Mouse (Mus musculus) hindbrain, postnatal 0 days (tissue): ENCODE measurements around the gene Ino80. TPM values are rescaled to one million over a fixed set of nuclear protein-coding genes. Genes with fewer than 3 reads are reported as not detected.

ENCODE experiments used
- ATAC-seq: fragments of 200-750 bp; cut with Nextera tagmentation; 2 replicates; pipeline ENCODE4 v1.8.0; 2017; ENCODE audit warnings: mild to moderate bottlenecking, moderate TSS enrichment, moderate library complexity
- DNase-seq: peaks from one replicate; pipeline ENCODE4 v3.0.0-alpha.2; 2015; ENCODE audit warnings: low spot score
- H3K27ac ChIP-seq: fragments of 300-500 bp; sonication (generic); 2 replicates; pipeline ENCODE4 v1.5.1; 2014; ENCODE audit warnings: mild to moderate bottlenecking
- H3K27me3 ChIP-seq: fragments of 300-500 bp; sonication (generic); 2 replicates; pipeline ENCODE4 v1.6.1; 2014; ENCODE audit warnings: low read length, mixed read lengths; ENCODE audit not compliant: insufficient read depth
- H3K36me3 ChIP-seq: fragments of 300-500 bp; sonication (generic); 2 replicates; pipeline ENCODE4 v1.6.1; 2014; ENCODE audit warnings: low read length, mixed read lengths; ENCODE audit not compliant: insufficient read depth
- H3K4me1 ChIP-seq: fragments of 300-500 bp; sonication (generic); 2 replicates; pipeline ENCODE4 v1.6.1; 2014; ENCODE audit warnings: antibody characterized with exemption, low read length, mixed read lengths; ENCODE audit not compliant: insufficient read depth
- H3K4me2 ChIP-seq: fragments of 300-500 bp; sonication (generic); 2 replicates; pipeline ENCODE4 v1.6.1; 2014; ENCODE audit warnings: low read depth, mild to moderate bottlenecking, low read length, moderate library complexity, mixed read lengths
- H3K4me3 ChIP-seq: fragments of 300-500 bp; sonication (generic); 2 replicates; pipeline ENCODE4 v1.5.1; 2014; ENCODE audit warnings: low read length
- H3K9ac ChIP-seq: fragments of 300-500 bp; sonication (generic); replicated peaks from 2 replicates; pipeline ENCODE4 v1.6.1; 2014; ENCODE audit warnings: mild to moderate bottlenecking, low read length, moderate library complexity, mixed read lengths
- H3K9me3 ChIP-seq: fragments of 300-500 bp; sonication (generic); 2 replicates; pipeline ENCODE4 v1.6.1; 2016; ENCODE audit warnings: low read length, mixed read lengths
- CTCF ChIP-seq: IDR thresholded peaks from 2 replicates; pipeline ENCODE4 v1.5.1; 2016; ENCODE audit warnings: antibody characterized with exemption, control low read depth, low read depth
- WGBS: fragments of 180-500 bp; shearing (Covaris S2); extraction: QIAGEN DNeasy Blood & Tissue Kit; methylation state at CpG from one replicate; pipeline ENCODE4 v1.1.7; 2014; 5-methylcytosine and 5-hydroxymethylcytosine counted together
- polyA plus RNA-seq: library from polyadenylated mRNA; unstranded; fragments of >200 nt; fragmentation: Nextera tagmentation; extraction: Ambion mirVana; gene quantifications from 2 replicates; pipeline ENCODE4 v1.2.1, GENCODE M21; 2015
- total RNA-seq: library from RNA; depleted of rRNA; stranded (reverse); fragments of >200 nt; gene quantifications from 2 replicates; pipeline ENCODE4 v1.2.3, GENCODE M21; 2014; rRNA removed

Ino80 gene
- total and polyA plus RNA-seq, 2 experiments from 2014 or later = 2.3 to 13.4 TPM

- no peak for TF ChIP-seq CTCF
- Histone ChIP-seq H3K4me2 (peak overlapping the region; percentile 98), H3K27me3 (peaks cover 36% of the 10 kb centered on the region), H3K36me3 (no peaks in the 10 kb centered on the region), H3K27ac (no peak overlapping the region), H3K9ac (no peak overlapping the region), H3K4me3 (peak overlapping the region; percentile 55), H3K9me3 (no peaks in the 10 kb centered on the region), H3K4me1 (peaks cover 21% of the 10 kb centered on the region)
- DNase-seq (no peak), ATAC-seq (no peak)
- 17% methylated on average over 11 of the region's 11 CpGs for WGBS
These were observed 149.5 kb downstream of the Ino80 start for GRCm38 (mm10) chr2:119327942-119328526.

- ATAC-seq = peak; percentile 30
- peak overlapping the region; percentile 46 for H3K9ac ChIP-seq
- DNase-seq = peak; percentile 77
These were observed 150.4 kb downstream of the Ino80 start for GRCm38 (mm10) chr2:119327102-119327480.

GRCm38 (mm10) chr2:119326161-119327101, 151.1 kb downstream of the Ino80 start:
- Histone ChIP-seq H3K4me3 (peak overlapping the region; percentile 55), H3K36me3 (no peaks in the 10 kb centered on the region), H3K4me1 (peaks cover 32% of the 10 kb centered on the region), H3K27me3 (peaks cover 37% of the 10 kb centered on the region), H3K9me3 (no peaks in the 10 kb centered on the region), H3K27ac (no peak overlapping the region), H3K4me2 (peak overlapping the region; percentile 98), H3K9ac (peak overlapping the region; percentile 46)
- whole genome bisulfite sequencing = under 1% methylated on average over 57 of the region's 61 CpGs
- peak; percentile 30 for ATAC-seq
- DNase-seq = no peak
- TF ChIP-seq CTCF = no peak

More at GRCm38 (mm10) chr2:119327102-119327480, 150.4 kb downstream of the Ino80 start:
- WGBS = under 1% methylated on average over 30 of the region's 30 CpGs
- Histone ChIP-seq H3K4me1 (peaks cover 28% of the 10 kb centered on the region), H3K4me3 (peak overlapping the region; percentile 55), H3K9me3 (no peaks in the 10 kb centered on the region), H3K27ac (peak overlapping the region; percentile 11; the same call in 1 of the 2 replicates), H3K36me3 (no peaks in the 10 kb centered on the region), H3K27me3 (peaks cover 36% of the 10 kb centered on the region), H3K4me2 (peak overlapping the region; percentile 98)
- TF ChIP-seq CTCF = peak; percentile 64

- WGBS = under 1% methylated on average over 33 of the region's 33 CpGs
- Histone ChIP-seq H3K36me3 (no peaks in the 10 kb centered on the region), H3K4me2 (peak within 1 kb of the TSS; percentile 98), H3K27me3 (peaks cover 39% of the 10 kb centered on the region), H3K27ac (no peak within 1 kb of the TSS), H3K4me1 (peaks cover 32% of the 10 kb centered on the region), H3K4me3 (peak within 1 kb of the TSS; percentile 55), H3K9me3 (no peaks in the 10 kb centered on the region), H3K9ac (peak within 1 kb of the TSS; percentile 46)
- ATAC-seq = no peak
- DNase-seq = peak; percentile 47
- no peak for TF ChIP-seq CTCF
These were observed 151.8 kb downstream of the Ino80 start, which contains the start of gene Dll4 for GRCm38 (mm10) chr2:119325568-119326143. Gene Dll4, plus strand, starts transcription at chr2:119325784.

GRCm38 (mm10) chr2:119324576-119325318, 152.7 kb downstream of the Ino80 start:
- Histone ChIP-seq H3K36me3 (no peaks in the 10 kb centered on the region), H3K9ac (no peak overlapping the region), H3K4me3 (peak overlapping the region; percentile 55), H3K27ac (no peak overlapping the region), H3K4me1 (peaks cover 32% of the 10 kb centered on the region), H3K27me3 (peaks cover 44% of the 10 kb centered on the region), H3K4me2 (peak overlapping the region; percentile 98), H3K9me3 (no peaks in the 10 kb centered on the region)
- no peak for TF ChIP-seq CTCF
- DNase-seq (no peak), ATAC-seq (no peak)
- 1% methylated on average over 32 of the region's 32 CpGs for WGBS

GRCm38 (mm10) chr2:119323866-119324575, 153.5 kb downstream of the Ino80 start:
- ATAC-seq (no peak), DNase-seq (no peak)
- no peaks in the 10 kb centered on the region for H3K36me3 ChIP-seq
- no peaks in the 10 kb centered on the region for H3K9me3 ChIP-seq
- peaks cover 29% of the 10 kb centered on the region for H3K4me1 ChIP-seq
- H3K9ac ChIP-seq = no peak overlapping the region
- H3K27me3 ChIP-seq = peaks cover 44% of the 10 kb centered on the region
- WGBS = 4% methylated on average over 32 of the region's 32 CpGs
- no peak overlapping the region for H3K27ac ChIP-seq
- no peak for TF ChIP-seq CTCF
- no peak overlapping the region for H3K4me3 ChIP-seq
- H3K4me2 ChIP-seq = peak overlapping the region; percentile 98

Other genes starting within 250 kb of the Ino80 start
- not detected in 2 replicates for gene Ppp1r14d, start 247.8 kb downstream of the Ino80 start, total RNA-seq
- not detected in 2 replicates for gene Ppp1r14d, start 247.8 kb downstream of the Ino80 start, polyA plus RNA-seq
- gene Spint1, start 240.3 kb downstream of the Ino80 start, total RNA-seq = 3.0 and 3.7 TPM in 2 replicates
- 1.1 and 1.2 TPM in 2 replicates for gene Spint1, start 240.3 kb downstream of the Ino80 start, polyA plus RNA-seq
- 28.3 and 28.4 TPM in 2 replicates for gene Rhov, start 206.4 kb downstream of the Ino80 start, total RNA-seq
- 31.8 and 32.6 TPM in 2 replicates for gene Rhov, start 206.4 kb downstream of the Ino80 start, polyA plus RNA-seq
- 32.7 and 34.0 TPM in 2 replicates for gene Vps18, start 188.9 kb downstream of the Ino80 start, total RNA-seq
- 18.3 and 20.5 TPM in 2 replicates for gene Vps18, start 188.9 kb downstream of the Ino80 start, polyA plus RNA-seq
- 4.2 and 4.3 TPM in 2 replicates for gene Dll4, start 151.9 kb downstream of the Ino80 start, total RNA-seq
- gene Dll4, start 151.9 kb downstream of the Ino80 start, polyA plus RNA-seq = 2.4 and 2.6 TPM in 2 replicates
- 12.4 and 22.6 TPM in 2 replicates for gene Chac1, start 126.5 kb downstream of the Ino80 start, total RNA-seq
- 11.4 and 12.6 TPM in 2 replicates for gene Chac1, start 126.5 kb downstream of the Ino80 start, polyA plus RNA-seq
- 0.83 and 1.2 TPM in 2 replicates for gene Exd1, start 69.9 kb upstream of the Ino80 start, total RNA-seq
- 0.58 and 0.74 TPM in 2 replicates for gene Exd1, start 69.9 kb upstream of the Ino80 start, polyA plus RNA-seq
- 49.2 and 54.8 TPM in 2 replicates for gene Chp1, start 70.0 kb upstream of the Ino80 start, total RNA-seq
- gene Chp1, start 70.0 kb upstream of the Ino80 start, polyA plus RNA-seq = 51.4 and 52.4 TPM in 2 replicates
- 7.1 and 8.4 TPM in 2 replicates for gene Nusap1, start 140.6 kb upstream of the Ino80 start, total RNA-seq
- 13.3 and 13.8 TPM in 2 replicates for gene Nusap1, start 140.6 kb upstream of the Ino80 start, polyA plus RNA-seq
- gene Oip5, start 140.8 kb upstream of the Ino80 start, total RNA-seq = 5.8 and 6.2 TPM in 2 replicates
- 6.0 and 6.4 TPM in 2 replicates for gene Oip5, start 140.8 kb upstream of the Ino80 start, polyA plus RNA-seq
- 16.3 and 18.2 TPM in 2 replicates for gene Ndufaf1, start 185.1 kb upstream of the Ino80 start, total RNA-seq
- gene Ndufaf1, start 185.1 kb upstream of the Ino80 start, polyA plus RNA-seq = 45.5 and 50.2 TPM in 2 replicates
- 17.4 and 19.8 TPM in 2 replicates for gene Rtf1, start 197.4 kb upstream of the Ino80 start, total RNA-seq
- gene Rtf1, start 197.4 kb upstream of the Ino80 start, polyA plus RNA-seq = 58.9 and 64.9 TPM in 2 replicates